Mouse (Mus musculus) right cerebral cortex, postnatal 10 days (tissue): ENCODE data around the gene Irx1.

Experiments
- DNase-seq, 2 experiments: peaks; one replicate each; pipeline ENCODE4 v3.0.0; 2021; ENCODE audit warnings: low spot score in 2 of 2

Gene Irx1

GRCm38 (mm10) chr13:71910361-71910760 lies 53.2 kb downstream of the Irx1 start:
- no peak for DNase-seq
